Mouse (Mus musculus) cerebellum, postnatal 4 days (tissue): Measurements from ENCODE around the gene Cdh13.
A peak's percentile ranks its signal among the peaks of the same experiment; 100 is the strongest.

ENCODE experiments used
- DNase-seq, 2 experiments: peaks; one replicate each; pipeline ENCODE4 v3.0.0; 2022; ENCODE audit warnings: low spot score in 2 of 2, mixed read lengths in 1 of 2

The Cdh13 gene

GRCm38 (mm10) chr8:118444651-118445207 lies 161.2 kb downstream of the Cdh13 start:
- no peak for DNase-seq

- DNase-seq: peak in 1 of 2 experiments; percentile 28
These were observed 163.0 kb downstream of the Cdh13 start for GRCm38 (mm10) chr8:118446516-118446915.

DNA sequence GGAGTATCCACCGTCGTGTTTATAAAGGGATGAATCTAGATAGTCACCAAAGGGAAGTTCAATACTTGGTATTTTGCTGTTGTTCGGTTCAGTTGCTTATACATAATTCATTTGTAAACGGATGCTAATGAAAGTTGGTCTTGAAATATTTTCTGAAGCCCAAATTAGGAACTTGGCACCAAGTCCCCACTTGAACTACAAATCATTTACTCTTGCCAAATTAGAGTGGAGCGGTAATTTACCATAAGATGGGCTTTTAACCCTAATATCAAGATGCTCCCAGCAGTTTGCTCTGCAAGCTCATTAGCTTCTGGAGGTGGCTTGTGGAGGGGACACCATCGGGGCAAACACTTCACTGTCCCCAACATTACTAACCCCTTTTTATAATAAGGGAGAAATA lies 164.5 kb downstream of the Cdh13 start:
- no peak for DNase-seq

GRCm38 (mm10) chr8:118452445-118453103 lies 169.0 kb downstream of the Cdh13 start:
- no peak for DNase-seq

DNA sequence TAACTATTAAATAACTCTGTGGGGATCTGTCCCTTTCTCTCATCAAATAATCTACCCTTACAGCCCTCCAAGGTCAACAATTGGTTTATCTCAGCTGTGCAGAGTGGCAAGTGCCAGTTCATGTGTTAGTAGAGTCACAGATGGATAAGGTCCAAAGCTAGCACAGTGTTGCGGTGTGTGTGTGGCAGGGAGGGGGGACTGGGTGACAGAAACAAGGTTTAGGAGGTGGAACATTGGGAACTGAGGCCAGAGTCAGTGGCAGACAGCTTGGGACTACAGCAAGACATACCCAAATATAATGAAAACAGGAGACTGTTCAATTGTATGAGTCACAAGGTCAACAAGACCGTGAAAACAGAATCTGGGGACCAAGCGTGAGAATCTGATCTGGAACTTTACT lies 171.7 kb downstream of the Cdh13 start:
- DNase-seq: no peak

DNA sequence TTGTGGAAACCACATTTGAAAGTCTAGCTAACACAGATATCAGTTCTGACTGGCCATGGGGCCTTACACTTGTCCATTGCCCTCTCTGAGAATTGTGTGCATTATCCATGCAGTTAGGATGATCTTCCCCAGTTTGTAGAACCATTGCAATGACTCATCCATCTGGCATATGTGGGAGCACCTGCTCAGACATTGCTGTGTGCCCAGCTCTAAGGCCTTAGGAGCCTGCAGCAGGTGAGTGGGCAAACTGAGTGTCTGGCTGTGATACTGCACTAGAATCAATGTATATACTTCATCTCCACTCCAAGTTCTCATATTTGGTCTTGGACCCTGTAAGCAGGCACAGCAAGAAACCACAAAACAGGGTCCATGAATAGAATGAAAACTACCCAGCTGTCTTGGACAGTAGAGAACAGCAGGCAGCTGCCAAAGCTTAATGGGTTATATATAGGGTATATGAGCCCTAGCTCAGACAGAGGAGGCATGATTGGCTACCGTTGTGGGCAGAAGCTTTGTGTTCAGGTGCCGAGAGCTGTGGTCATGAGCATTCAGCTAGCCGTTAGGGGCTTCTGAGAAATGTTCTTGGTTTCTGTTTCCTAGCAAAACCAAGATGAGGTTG lies 181.9 kb downstream of the Cdh13 start:
- DNase-seq: no peak

DNA sequence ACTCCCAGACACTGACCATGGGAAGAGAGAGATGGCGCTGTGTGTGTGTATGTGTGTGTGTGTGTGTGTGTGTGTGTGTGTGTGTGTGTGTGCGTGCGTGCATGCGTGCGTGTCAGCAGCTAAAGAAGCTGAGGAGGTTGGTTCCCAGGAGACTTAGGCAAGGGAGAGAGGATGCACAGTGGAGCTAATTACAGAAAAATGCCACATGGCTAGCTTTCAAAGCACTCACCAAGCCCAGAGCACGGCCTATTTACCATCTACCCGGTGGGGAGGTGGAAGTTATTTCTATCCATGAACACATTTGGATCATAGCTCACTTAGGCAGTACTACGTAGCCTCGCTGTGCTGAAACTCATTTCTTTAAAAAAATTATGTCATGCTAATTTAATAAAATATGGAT lies 194.1 kb downstream of the Cdh13 start:
- no peak for DNase-seq

- no peak for DNase-seq
These were observed 205.2 kb downstream of the Cdh13 start for GRCm38 (mm10) chr8:118488735-118489134.

- DNase-seq: no peak
These were observed 219.0 kb downstream of the Cdh13 start for GRCm38 (mm10) chr8:118502509-118502908.

DNA sequence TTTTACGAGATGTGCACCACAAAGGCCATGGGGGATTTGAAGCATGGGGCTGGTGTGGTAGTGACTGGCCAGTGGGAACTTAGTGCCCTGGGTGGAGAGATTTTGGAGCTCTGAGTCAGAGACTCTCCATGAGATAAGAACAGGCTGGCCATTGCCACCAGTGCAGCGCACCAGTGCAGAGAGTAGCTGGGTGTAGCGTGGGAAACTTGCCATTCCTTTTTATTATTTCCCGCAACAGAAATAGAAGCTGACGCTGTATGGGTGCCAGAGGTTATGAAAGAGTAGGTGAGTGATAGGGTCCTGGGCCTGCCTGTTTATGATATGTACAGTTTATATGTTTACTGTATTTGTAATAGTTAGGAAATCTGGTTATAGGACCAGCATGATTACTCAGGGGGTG lies 225.9 kb downstream of the Cdh13 start:
- no peak for DNase-seq

DNA sequence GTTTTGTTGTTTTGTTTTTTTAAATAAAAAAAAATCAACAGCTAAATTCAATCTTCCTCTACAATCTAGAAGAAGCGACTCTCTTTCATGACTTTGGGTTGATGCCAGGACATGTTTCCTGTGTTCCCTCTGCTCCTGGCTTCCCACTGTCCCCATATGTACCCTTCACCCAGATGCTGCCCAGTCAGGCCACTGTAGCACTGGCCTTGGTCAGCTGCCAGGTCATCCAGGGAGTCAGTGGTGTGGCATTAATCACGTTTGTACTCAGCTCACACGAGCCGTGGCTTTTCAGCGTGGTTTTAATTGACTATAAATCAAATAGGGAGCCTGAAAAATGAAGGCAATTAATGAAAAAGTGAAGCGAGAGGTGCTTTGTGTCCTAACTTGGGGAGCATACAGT lies 229.7 kb downstream of the Cdh13 start:
- DNase-seq: peak in 1 of 2 experiments; percentile 41

- DNase-seq: no peak
These were observed 232.1 kb downstream of the Cdh13 start for GRCm38 (mm10) chr8:118515616-118516015.

GRCm38 (mm10) chr8:118517071-118517470 lies 233.5 kb downstream of the Cdh13 start:
- peak in 1 of 2 experiments; percentile 10 for DNase-seq

DNA sequence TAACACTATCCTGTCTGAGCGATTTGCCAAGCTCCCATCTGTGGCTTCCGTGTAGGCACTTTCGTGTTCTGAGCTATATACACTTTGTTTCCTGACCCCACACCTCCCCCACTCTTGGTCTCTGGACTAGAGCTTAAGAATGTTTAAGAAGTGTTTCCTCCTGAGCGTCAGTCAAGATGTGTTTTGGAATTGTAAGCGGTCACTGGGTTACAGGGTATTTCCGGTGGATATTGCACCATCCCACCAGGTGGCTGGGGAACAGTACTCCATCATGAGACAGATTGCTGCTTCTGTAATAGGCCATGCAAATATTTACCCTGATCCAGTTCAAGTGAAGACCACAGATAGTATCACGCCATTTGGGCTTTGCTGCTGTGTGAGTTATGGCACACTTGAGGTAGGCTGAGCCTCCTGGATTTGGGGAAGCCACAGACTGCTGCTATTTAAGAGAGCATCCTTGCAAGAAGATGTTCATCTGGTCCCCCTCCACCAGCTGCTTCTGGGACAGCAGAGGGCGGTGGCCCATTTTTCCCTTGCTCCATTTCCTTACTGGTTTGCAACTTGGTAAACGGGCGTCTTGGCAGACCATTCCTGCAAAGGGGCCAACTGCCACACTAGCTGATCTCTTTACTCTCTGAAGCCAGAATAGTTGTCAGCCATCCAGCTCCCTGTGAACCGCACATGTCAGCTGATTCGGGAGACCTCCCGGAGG lies 234.7 kb downstream of the Cdh13 start:
- DNase-seq: peak in 1 of 2 experiments; percentile 53

DNA sequence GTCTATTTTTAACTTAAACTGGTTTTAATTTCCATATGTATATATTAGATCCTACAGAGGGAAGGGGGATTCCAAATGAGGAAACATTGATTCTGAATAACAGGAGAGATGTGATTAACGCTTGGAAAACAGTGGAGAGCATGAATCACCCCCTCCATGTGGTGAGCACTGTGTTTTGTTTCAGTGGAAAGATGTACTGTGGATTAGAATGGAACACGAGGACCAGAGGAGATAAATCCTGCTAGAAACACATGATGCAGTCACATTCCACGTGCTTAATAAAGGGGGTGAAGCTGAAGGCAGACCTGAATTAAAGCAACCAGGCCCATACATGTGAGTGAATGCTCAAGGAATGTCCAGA lies 235.2 kb downstream of the Cdh13 start:
- no peak for DNase-seq

DNA sequence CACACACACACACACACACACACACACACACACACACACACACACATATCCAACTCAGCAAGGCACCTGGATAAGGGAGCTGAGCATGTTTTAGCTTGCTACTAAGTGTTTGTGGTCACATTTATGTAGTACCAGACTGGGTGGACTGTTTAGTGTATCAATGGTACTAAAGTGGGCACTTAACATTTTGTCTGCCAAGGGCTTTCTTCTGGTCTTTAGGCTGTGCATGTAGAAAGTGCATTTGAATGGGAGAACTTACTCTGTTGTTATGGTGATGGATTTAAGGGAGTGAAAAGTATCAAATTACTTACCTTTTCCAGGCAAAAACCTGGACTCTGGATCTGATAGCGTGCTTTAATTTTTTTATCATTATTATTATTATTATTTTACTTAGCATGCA lies 240.4 kb downstream of the Cdh13 start:
- DNase-seq: no peak

GRCm38 (mm10) chr8:118538816-118539558 lies 255.5 kb downstream of the Cdh13 start:
- DNase-seq: no peak

GRCm38 (mm10) chr8:118539559-118539819 lies 256.0 kb downstream of the Cdh13 start:
- DNase-seq: no peak

DNA sequence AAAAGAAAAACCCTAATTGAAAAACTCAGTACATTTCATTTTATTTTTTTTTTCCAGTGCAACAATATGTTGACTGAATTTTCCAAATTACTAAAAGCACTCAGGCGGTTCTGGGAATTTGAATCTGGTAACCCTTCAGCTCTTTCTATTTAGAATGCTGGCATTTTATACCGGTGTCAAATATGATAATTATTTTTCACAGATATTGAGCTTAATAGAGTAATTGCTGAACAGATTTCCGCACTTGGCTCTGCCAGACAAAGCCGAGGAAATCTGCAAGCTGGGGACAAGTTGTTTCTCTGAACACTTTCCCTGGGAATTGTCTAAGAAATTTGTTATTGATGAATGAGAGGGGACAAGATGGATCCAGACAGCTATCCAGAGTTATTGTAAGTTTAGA lies 256.4 kb downstream of the Cdh13 start:
- no peak for DNase-seq

DNA sequence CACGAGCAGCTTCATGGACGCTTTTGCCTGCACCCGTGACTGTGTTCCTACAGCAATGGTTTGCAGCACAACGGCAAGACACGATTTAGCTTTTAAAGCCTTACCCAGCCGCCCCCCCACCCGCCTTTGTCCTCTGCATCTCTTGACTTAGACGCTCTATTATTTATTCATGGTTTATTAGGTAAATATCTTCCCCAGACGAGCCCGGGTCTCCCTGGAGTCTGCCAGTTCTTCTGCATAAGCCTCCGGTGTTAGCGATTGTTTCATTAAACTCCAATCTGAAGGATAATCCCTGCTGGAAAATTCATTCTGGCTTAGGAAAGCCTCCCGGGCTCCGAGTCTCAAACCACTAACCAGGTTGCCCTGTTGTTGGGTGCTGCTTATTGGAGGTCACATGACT lies 268.9 kb downstream of the Cdh13 start:
- DNase-seq: no peak

- DNase-seq: no peak
These were observed 269.3 kb downstream of the Cdh13 start for GRCm38 (mm10) chr8:118552842-118553241.

DNA sequence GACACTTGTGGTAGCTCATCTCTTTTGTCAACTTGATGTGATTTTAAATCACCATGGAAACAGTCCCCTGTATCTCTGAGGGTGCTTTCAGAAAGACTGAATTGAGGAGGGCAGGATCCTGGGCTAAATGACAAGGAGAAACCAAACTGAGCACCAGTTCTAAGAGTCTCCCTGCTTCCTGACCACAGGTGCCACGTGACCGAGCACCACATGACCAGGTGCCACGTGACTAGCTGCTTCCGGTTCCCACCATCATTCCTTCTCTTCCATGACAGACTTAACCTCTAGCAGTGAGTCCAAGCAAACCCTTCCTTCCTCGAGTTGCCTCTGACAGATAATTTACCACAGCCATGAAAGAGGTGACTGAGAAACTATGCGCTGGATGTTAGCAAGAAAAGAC lies 280.5 kb downstream of the Cdh13 start:
- no peak for DNase-seq
